Mouse (Mus musculus) stomach, postnatal 0 days (tissue): ENCODE results near the gene Serpina1d.
"Not testable (repeated sequence)": the region's sequence is repeated elsewhere in the genome, so short reads cannot be mapped to it uniquely, and the experiment has no call there.

Experiments used
- CTCF ChIP-seq: IDR thresholded peaks from 2 replicates; pipeline ENCODE4 v1.5.1; 2016; ENCODE audit warnings: antibody characterized with exemption, low read depth, mild to moderate bottlenecking, moderate library complexity
- EP300 ChIP-seq: optimal IDR thresholded peaks from 2 replicates; pipeline ENCODE3; 2016; ENCODE audit warnings: antibody characterized with exemption

DNA sequence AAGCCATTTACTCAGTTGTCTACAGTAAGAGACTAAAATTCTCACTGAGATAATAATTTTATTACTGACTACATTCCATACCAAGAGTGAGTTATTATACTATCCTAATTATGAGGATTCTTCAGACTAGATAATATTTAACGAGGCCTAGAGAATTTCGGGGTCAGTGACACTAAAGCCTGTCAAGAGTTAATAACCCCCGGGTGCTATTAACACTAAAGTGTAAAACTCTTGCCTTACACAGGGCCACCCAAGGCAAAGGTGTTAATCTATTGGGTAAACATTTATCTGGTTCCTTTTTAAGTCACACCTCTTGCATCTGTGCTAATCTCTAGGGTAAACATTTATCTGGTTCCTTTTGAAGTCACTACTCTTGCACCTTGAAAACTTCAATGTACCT lies 13.1 kb downstream of the Serpina1d start:
- TF ChIP-seq CTCF, EP300: not testable (repeated sequence)
